Mouse (Mus musculus) stomach, embryonic 14.5 days (tissue): ENCODE measurements around the gene Pigp. TPM values are rescaled to one million over a fixed set of nuclear protein-coding genes. Genes with fewer than 3 reads are reported as not detected.

ENCODE experiments used
- ATAC-seq: fragments of 200-750 bp; cut with Nextera tagmentation; 2 replicates; pipeline ENCODE4 v1.8.0; 2017; ENCODE audit warnings: low read depth, moderate TSS enrichment; ENCODE audit not compliant: insufficient number of reproducible peaks, insufficient read depth, low FRiP score
- H3K27ac ChIP-seq: fragments of 300-500 bp; sonication (generic); 2 replicates; pipeline ENCODE4 v1.5.1; 2014; ENCODE audit warnings: mild to moderate bottlenecking, low read length, moderate library complexity, mixed read lengths
- H3K27me3 ChIP-seq: fragments of 300-500 bp; sonication (generic); 2 replicates; pipeline ENCODE4 v1.6.1; 2014; ENCODE audit warnings: low read length, control low read depth, mixed read lengths; ENCODE audit not compliant: control insufficient read depth, insufficient read depth
- H3K36me3 ChIP-seq: fragments of 300-500 bp; sonication (generic); 2 replicates; pipeline ENCODE4 v1.6.1; 2014; ENCODE audit warnings: mild to moderate bottlenecking, control low read depth, low read length, moderate library complexity, mixed read lengths; ENCODE audit not compliant: control insufficient read depth, insufficient read depth
- H3K4me1 ChIP-seq: fragments of 300-500 bp; sonication (generic); 2 replicates; pipeline ENCODE4 v1.6.1; 2014; ENCODE audit warnings: low read length, control low read depth, mixed read lengths; ENCODE audit not compliant: control insufficient read depth, insufficient read depth
- H3K4me2 ChIP-seq: fragments of 300-500 bp; sonication (generic); replicated peaks from 2 replicates; pipeline ENCODE4 v1.6.1; 2014; ENCODE audit warnings: low read depth, low read length, control low read depth
- H3K4me3 ChIP-seq: fragments of 300-500 bp; sonication (generic); 2 replicates; pipeline ENCODE4 v1.5.1; 2014; ENCODE audit warnings: low read depth, low read length, control low read depth
- H3K9ac ChIP-seq: fragments of 300-500 bp; sonication (generic); replicated peaks from 2 replicates; pipeline ENCODE4 v1.6.1; 2014; ENCODE audit warnings: low read depth, mild to moderate bottlenecking, control low read depth, low read length, moderate library complexity, mixed read lengths
- H3K9me3 ChIP-seq: fragments of 300-500 bp; sonication (generic); 2 replicates; pipeline ENCODE4 v1.6.1; 2016; ENCODE audit warnings: low read depth, low read length, control low read depth; ENCODE audit not compliant: control insufficient read depth
- WGBS: fragments of 180-500 bp; shearing (Covaris S2); extraction: QIAGEN DNeasy Blood & Tissue Kit; methylation state at CpG from one replicate; pipeline ENCODE4 v1.1.7; 2014; 5-methylcytosine and 5-hydroxymethylcytosine counted together
- polyA plus RNA-seq: library from polyadenylated mRNA; unstranded; fragments of >200 nt; fragmentation: Nextera tagmentation; extraction: Ambion mirVana; gene quantifications from 2 replicates; pipeline ENCODE4 v1.2.1, GENCODE M21; 2014

Gene Pigp
- polyA plus RNA-seq, 1 experiment from 2014 or later: 105 TPM

DNA sequence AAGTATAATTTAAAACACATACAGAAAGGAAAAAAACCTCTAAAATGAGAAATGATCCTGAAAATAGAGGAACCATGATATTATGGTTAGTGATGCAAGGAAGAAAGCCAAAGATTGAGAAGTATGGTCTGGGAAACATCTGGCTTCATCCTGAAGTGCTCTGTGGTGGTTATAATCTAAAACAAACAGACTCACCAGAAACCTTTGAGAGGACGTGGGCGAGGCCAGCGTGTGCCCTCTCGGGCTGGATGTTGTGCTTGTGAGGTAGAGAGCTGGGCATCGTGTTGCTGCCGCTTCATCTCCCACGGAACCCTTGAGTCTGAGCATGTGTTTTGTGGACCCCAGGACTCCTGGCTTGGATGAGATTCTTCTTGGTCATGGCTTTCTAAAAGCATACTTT lies 25.0 kb upstream of the Pigp start:
- ATAC-seq: no peak
- WGBS: 72% methylated on average over 7 of the region's 7 CpGs

DNA sequence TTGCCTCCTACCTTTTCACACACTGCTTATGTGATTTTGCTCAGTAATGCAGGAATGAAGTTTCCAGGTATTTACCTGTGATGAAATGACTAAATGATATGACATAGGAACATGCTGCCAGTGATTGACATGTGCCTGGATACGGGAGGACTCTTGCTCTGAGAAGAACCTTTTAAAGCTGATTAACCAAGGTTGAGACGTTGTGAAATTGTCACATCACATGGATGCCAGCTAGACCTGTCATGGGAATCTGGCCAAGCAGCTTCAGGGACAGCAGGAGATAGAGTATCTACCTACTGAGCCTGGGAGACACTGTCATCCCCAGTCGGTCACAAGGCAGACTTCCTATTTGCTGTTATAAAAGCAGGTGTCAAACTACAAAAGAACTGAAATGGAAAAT lies 23.4 kb upstream of the Pigp start:
- peaks cover 18% of the 10 kb centered on the region for H3K36me3 ChIP-seq
- H3K4me2 ChIP-seq: no peak overlapping the region
- WGBS: 78% methylated on average over 3 of the region's 3 CpGs
- H3K9me3 ChIP-seq: no peaks in the 10 kb centered on the region
- no peaks in the 10 kb centered on the region for H3K4me1 ChIP-seq
- no peak overlapping the region for H3K4me3 ChIP-seq
- no peaks in the 10 kb centered on the region for H3K27me3 ChIP-seq
- no peak overlapping the region for H3K27ac ChIP-seq
- H3K9ac ChIP-seq: no peak overlapping the region
- no peak for ATAC-seq

More for the DNA sequence above, 25.0 kb upstream of the Pigp start:
- no peak overlapping the region for H3K4me3 ChIP-seq
- no peaks in the 10 kb centered on the region for H3K27me3 ChIP-seq
- no peak overlapping the region for H3K27ac ChIP-seq
- no peak overlapping the region for H3K4me2 ChIP-seq
- no peaks in the 10 kb centered on the region for H3K9me3 ChIP-seq
- H3K36me3 ChIP-seq: peaks cover 18% of the 10 kb centered on the region
- H3K9ac ChIP-seq: no peak overlapping the region
- H3K4me1 ChIP-seq: no peaks in the 10 kb centered on the region; the same call in 1 of the 2 replicates

DNA sequence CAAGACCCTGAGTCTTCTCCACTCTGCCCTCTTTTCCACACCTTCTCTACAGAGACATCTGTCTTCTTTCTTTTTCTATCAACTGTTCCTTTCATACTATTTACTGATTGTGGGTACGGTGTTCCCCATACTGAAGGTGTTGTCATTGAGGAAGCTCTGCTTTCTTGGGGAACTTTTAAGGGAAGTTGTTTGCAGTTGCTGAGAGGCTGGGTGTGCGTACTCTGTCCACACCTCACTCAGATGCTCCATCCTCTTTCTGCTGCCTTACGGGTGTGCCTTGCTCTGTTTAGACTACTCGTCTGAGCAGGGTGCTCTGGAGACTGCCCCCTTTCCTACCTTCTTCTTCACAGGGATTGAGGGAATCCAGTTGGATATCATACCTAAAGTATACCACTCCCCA lies 20.7 kb upstream of the Pigp start:
- no peak overlapping the region for H3K4me2 ChIP-seq
- ATAC-seq: no peak
- peaks cover 18% of the 10 kb centered on the region for H3K36me3 ChIP-seq
- no peak overlapping the region for H3K27ac ChIP-seq
- no peak overlapping the region for H3K4me3 ChIP-seq
- H3K27me3 ChIP-seq: no peaks in the 10 kb centered on the region
- 66% methylated on average over 4 of the region's 4 CpGs for WGBS
- H3K9ac ChIP-seq: no peak overlapping the region
- H3K9me3 ChIP-seq: no peaks in the 10 kb centered on the region
- H3K4me1 ChIP-seq: no peaks in the 10 kb centered on the region

DNA sequence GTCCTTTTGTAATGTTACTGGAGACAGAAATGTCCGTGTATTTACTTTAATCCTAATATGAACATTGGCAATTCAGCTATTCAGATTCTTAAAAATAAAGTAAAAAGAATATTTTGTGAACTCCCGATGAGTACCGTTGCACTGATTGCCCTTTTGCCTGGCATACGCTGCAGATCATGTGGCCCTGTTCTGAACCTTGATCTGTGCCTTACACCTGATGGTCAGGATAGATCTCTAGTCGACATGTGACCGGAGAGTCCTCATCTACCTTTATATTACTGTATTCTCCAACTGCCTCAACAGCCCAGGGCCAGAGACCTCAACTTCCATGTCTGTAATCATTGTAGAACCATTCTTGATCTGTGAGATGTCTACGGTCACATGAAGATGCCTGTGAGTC lies 16.0 kb upstream of the Pigp start:
- H3K4me3 ChIP-seq: no peak overlapping the region
- H3K4me1 ChIP-seq: no peaks in the 10 kb centered on the region
- no peak overlapping the region for H3K27ac ChIP-seq
- H3K36me3 ChIP-seq: no peaks in the 10 kb centered on the region
- H3K27me3 ChIP-seq: no peaks in the 10 kb centered on the region
- no peak for ATAC-seq
- H3K9me3 ChIP-seq: no peaks in the 10 kb centered on the region
- H3K9ac ChIP-seq: no peak overlapping the region
- WGBS: 92% methylated on average over 7 of the region's 7 CpGs
- H3K4me2 ChIP-seq: no peak overlapping the region

DNA sequence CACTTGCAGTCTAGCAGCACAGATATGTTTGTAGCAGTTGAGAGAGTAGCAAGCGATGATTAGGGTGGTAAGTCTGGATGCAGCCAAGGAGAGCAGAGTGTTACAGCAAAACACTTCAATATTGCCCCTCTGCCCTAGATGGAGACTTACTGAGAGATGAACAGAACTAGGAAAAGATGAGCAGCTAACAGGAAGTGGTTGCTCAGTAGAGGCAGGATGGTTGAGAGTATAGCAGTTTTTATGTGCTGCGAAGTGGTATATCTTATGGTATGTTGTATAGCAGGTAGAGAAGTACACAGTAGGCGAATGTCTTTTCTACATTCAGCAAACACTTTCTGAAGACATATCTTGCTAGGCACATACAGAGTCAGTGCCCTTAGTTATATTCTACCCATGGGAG lies 11.6 kb upstream of the Pigp start:
- Histone ChIP-seq H3K9ac (no peak overlapping the region), H3K4me2 (no peak overlapping the region), H3K4me1 (no peaks in the 10 kb centered on the region), H3K4me3 (no peak overlapping the region), H3K36me3 (no peaks in the 10 kb centered on the region), H3K9me3 (no peaks in the 10 kb centered on the region), H3K27ac (no peak overlapping the region), H3K27me3 (no peaks in the 10 kb centered on the region)
- ATAC-seq: no peak
- WGBS: 92% methylated on average over 3 of the region's 3 CpGs

DNA sequence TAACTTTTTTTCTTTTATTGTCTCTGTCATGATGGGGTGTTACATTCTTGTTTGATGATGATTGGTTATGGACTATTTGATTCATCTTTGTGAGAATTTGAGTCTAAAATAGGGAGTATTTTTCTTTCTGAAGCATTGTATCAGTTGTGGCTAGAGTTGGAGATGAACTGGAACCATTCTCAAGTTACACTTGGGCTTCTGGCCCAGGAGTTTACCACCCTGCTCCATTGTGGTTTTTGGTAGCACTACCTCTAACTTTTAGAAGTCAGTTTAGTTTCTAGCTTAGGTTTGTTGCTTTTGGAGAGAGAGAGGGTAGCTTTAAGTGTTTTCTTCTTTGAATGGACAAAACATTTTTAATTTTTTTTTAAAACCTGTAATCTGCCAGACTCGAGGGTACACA lies 7.7 kb upstream of the Pigp start:
- Histone ChIP-seq H3K4me1 (no peaks in the 10 kb centered on the region), H3K9me3 (no peaks in the 10 kb centered on the region), H3K4me2 (no peak overlapping the region), H3K9ac (no peak overlapping the region), H3K27me3 (no peaks in the 10 kb centered on the region), H3K27ac (no peak overlapping the region), H3K36me3 (no peaks in the 10 kb centered on the region), H3K4me3 (no peak overlapping the region)
- WGBS: 72% methylated on average over 1 of the region's 1 CpGs
- no peak for ATAC-seq

DNA sequence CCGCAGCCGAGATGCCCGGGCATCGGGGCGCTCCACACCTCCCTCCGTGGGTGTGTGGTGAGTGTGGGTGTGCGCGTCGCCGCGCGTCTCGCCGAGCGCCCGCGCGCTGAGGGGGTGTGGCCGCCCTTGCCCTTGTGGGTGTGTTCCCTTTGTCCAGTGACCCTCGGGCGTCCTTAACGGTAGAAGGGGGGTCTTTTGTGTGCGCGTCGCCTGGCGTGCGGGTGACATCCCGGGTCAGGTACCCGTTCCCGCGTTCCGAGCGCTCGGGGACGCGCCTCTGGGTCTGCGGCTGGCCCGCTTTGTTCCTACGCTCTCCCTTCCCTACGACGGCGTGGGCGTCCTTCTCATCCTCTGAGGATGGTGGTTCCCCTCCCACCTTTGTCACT lies 734 bp downstream of the Pigp start:
- Histone ChIP-seq H3K9ac (peak overlapping the region; percentile 89), H3K4me3 (peak overlapping the region; percentile 79), H3K4me1 (peaks cover 4% of the 10 kb centered on the region; the same call in 1 of the 2 replicates), H3K27me3 (no peaks in the 10 kb centered on the region), H3K4me2 (peak overlapping the region; percentile 48), H3K9me3 (no peaks in the 10 kb centered on the region), H3K27ac (peak overlapping the region; percentile 97), H3K36me3 (no peaks in the 10 kb centered on the region; the same call in 1 of the 2 replicates)
- WGBS: under 1% methylated on average over 43 of the region's 43 CpGs
- peak; percentile 82 for ATAC-seq

DNA sequence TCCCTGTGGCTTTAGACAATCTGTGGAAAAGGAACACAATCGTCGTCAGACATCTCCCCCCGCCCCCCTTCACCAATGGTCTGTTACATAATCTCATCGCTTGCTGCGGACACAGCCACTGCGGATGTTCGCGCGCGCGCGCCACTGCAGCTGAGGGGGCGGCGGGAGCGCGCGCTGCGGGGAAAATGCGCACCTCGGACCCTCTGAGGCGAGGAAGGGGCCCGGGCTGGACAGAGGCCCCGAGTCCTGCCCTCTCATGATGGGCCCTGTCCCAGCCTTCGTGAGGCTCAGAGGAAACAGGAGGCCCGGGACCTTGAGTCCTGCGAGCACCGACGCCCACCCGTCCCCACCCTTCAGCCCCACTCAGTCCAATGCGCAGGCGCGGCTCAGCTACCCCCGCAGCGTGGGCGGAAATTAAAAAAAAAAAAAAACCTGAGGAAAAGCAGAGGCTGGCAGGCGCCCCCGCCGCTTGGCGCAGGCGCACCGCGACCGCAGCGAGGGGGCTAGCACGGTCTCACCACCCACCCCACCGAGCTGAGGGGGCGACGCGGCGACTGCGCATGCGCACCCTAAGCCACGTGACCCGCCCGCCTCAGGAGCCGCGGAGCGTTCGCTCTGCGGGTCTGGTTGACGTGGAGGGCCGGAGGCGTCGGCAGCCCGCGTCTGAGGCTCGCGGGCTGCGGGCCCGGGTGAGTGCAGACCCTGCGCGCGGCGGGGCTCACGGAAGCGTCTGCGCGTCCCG lies 1.3 kb downstream of the Pigp start, which contains the start of gene Ttc3:
TSS of gene Ttc3 (plus strand) at position 446 of the 742 bp plus-strand sequence.
- peak; percentile 90 for ATAC-seq
- WGBS: under 1% methylated on average over 77 of the region's 79 CpGs
- H3K4me3 ChIP-seq: peak within 1 kb of the TSS; percentile 79

More for the DNA sequence above, 1.3 kb downstream of the Pigp start, which contains the start of gene Ttc3:
- peak within 1 kb of the TSS; percentile 97 for H3K27ac ChIP-seq
- peak within 1 kb of the TSS; percentile 57 for H3K4me2 ChIP-seq
- H3K4me1 ChIP-seq: peaks cover 4% of the 10 kb centered on the region; the same call in 1 of the 2 replicates
- no peaks in the 10 kb centered on the region for H3K27me3 ChIP-seq
- H3K9me3 ChIP-seq: no peaks in the 10 kb centered on the region
- H3K9ac ChIP-seq: peak within 1 kb of the TSS; percentile 89
- H3K36me3 ChIP-seq: no peaks in the 10 kb centered on the region; the same call in 1 of the 2 replicates
